Mouse (Mus musculus) T-helper 17 cell (primary cell): ENCODE data around the gene Defb43.

ENCODE experiments used
- in situ Hi-C, 2 experiments: fragments of 300-600 bp; cut with MboI, MseI; formaldehyde crosslinking; loops; 1 replicate in 1 of 2; 2 replicates in 1 of 2; pipeline ENCODE4 v1.15.1; 2025; ENCODE audit warnings: high pct_unique_total_duplicates in 2 of 2

Gene Defb43

GRCm38 (mm10) chr14:63066630-63067310, 55.2 kb downstream of the Defb43 start:
- in situ Hi-C loops, result loop anchor here in 1 of 2 experiments (10.0 kb wide), 1 partner anchor 288 kb away; no protein-coding TSS in a partner anchor
